Mouse (Mus musculus) erythroblast, embryonic 14.5 days (primary cell): Measurements from ENCODE around the gene Hbq1b.

Experiments used
- GATA1 ChIP-seq: IDR thresholded peaks from 2 replicates; pipeline ENCODE4 v1.6.1; 2012; ENCODE audit warnings: low read length, inconsistent platforms, mixed read lengths
- TAL1 ChIP-seq: IDR thresholded peaks from 3 replicates; pipeline ENCODE4 v1.6.1; 2012; ENCODE audit warnings: low read length, inconsistent platforms, mixed read lengths

DNA sequence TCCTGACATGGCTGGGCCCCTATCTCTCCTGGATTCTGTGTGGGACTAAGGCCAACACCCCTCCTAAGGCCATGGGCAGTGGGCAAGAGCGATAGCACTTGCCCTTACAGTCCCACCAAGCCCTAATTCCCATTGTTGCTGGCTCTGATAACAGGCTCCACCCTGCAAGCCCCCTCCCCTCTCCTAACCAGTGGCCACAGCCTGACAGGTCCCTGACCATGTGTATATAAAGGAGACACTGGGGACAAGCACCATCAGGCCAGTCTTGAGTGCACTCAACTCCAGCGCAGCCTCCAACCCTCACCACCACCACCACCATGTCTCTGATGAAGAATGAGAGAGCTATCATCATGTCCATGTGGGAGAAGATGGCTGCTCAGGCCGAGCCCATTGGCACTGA lies 10.4 kb upstream of the Hbq1b start, which contains the start of gene Hba-x:
- TF ChIP-seq GATA1 (no peak), TAL1 (no peak)
